Mouse (Mus musculus): ENCODE measurements at regions not wholly inside any gene's neighbourhood (a gene's known extent, or its start where the extent isn't known, plus 50 kb on each side); places are given as distances from the start of the nearest gene placed in this dataset.

DNA sequence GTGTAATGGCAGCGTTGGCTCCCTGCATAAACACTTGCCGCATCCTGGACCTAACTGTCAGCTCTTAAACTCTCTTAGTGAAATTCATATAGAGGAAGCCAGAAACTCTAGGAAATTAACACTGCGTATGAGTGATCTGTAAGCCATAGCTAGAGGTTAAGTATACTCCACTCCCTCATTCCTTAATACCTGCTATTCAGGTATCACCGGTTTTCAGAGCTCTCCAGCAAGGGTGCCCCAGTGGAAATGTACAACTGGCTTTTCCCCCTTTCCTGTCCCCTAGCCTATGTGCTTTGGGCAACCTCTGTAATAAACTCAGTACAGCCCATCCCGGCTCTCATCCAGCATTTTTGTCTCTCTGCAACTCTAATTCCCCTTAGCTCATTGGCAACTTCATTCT, 164.8 kb upstream of the Habp2 start:
- Histone ChIP-seq H3K36me3 (ENCODE audit: control insufficient read depth, insufficient read depth, low read length) (no peaks in the 10 kb centered on the region), H3K4me3 (ENCODE audit: low read depth, low read length) (no peak overlapping the region), H3K9ac (ENCODE audit: low read length) (no peak overlapping the region), H3K9me3 (ENCODE audit: control insufficient read depth, low read length) (no peaks in the 10 kb centered on the region), H3K4me2 (replicated peaks; ENCODE audit: low read depth) (no peak overlapping the region), H3K4me1 (replicated peaks; ENCODE audit: control insufficient read depth, insufficient read depth) (no peaks in the 10 kb centered on the region), H3K27me3 (ENCODE audit: control insufficient read depth, insufficient read depth, low read length) (no peaks in the 10 kb centered on the region), H3K27ac (replicated peaks) (peak overlapping the region; percentile 65)
- TF ChIP-seq EP300 (optimal IDR thresholded peaks at IDR 0.05): peak; percentile 39
- TF ChIP-seq CTCF (IDR thresholded peaks at IDR 0.05; ENCODE audit: low read depth): no peak
- ATAC-seq (ENCODE audit: low FRiP score, low TSS enrichment) (peak; percentile 95), DNase-seq (ENCODE audit: low spot score) (peak; percentile 48)
- WGBS: 51% methylated on average over 5 of the region's 5 CpGs

DNA sequence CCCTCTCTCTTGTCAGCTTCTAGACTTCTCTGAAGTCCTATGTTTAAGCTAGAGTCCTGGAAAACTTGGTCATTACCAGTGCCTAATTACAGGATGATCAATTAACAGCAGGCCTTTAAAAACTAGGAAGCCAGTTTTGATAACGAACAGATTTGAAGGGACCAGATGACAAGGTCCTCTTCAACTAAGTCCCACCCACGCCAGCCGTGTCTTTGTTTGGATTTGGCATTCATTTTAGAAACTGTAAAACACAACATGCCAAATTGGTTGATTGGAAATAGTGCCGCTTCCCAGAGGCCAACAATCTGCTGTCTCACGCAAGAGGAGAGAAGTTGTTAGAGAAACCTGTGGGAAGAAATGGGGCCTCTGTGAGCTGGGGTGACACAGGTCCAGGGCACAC, 155.4 kb upstream of the Habp2 start:
- H3K9me3 ChIP-seq (ENCODE audit: control insufficient read depth, low read length): no peaks in the 10 kb centered on the region
- H3K4me1 ChIP-seq (replicated peaks; ENCODE audit: control insufficient read depth, insufficient read depth): no peaks in the 10 kb centered on the region
- H3K27ac ChIP-seq (replicated peaks): no peak overlapping the region
- ATAC-seq (ENCODE audit: low FRiP score, low TSS enrichment): no peak
- no peak overlapping the region for H3K4me2 ChIP-seq (replicated peaks; ENCODE audit: low read depth)
- no peak overlapping the region for H3K9ac ChIP-seq (ENCODE audit: low read length)
- H3K36me3 ChIP-seq (ENCODE audit: control insufficient read depth, insufficient read depth, low read length): no peaks in the 10 kb centered on the region
- no peak for DNase-seq (ENCODE audit: low spot score)
- no peak for TF ChIP-seq EP300 (optimal IDR thresholded peaks at IDR 0.05)
- no peak for TF ChIP-seq CTCF (IDR thresholded peaks at IDR 0.05; ENCODE audit: low read depth)
- no peaks in the 10 kb centered on the region for H3K27me3 ChIP-seq (ENCODE audit: control insufficient read depth, insufficient read depth, low read length)
- whole genome bisulfite sequencing: 75% methylated on average over 5 of the region's 5 CpGs
- no peak overlapping the region for H3K4me3 ChIP-seq (ENCODE audit: low read depth, low read length)

DNA sequence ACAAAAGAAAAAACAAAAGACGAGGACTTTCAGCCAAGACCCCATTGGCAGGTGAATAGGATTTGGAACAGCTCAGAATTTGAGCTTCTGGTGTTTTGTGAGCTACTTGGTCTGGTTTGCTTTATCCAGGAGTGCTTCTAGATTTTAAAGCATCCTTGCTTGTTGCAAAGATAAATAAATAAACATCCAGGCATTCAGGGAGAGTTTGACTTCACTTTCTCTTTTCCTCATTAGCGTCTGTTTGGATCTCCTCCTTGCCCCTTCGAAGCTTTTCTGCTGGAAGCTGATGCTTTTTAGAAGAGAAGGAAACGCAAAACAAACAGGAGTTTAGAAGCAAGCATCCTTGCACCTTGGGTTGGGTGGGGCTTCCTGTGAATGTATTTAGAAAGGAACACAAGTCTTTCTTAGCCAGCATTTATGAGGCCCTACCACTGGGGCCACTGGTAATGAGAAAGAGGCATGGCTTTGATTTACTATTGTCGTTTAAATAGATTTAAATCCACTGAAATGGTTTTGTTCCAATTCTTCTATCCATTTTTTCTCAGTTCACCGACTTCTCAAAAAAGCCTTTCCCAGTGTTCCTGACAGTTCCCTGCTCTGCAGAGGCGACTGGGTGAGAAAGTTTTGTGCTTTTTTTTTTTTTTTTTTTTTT, 153.9 kb upstream of the Habp2 start:
- Histone ChIP-seq H3K9ac (ENCODE audit: low read length) (no peak overlapping the region), H3K27me3 (ENCODE audit: control insufficient read depth, insufficient read depth, low read length) (no peaks in the 10 kb centered on the region), H3K36me3 (ENCODE audit: control insufficient read depth, insufficient read depth, low read length) (no peaks in the 10 kb centered on the region), H3K4me2 (replicated peaks; ENCODE audit: low read depth) (no peak overlapping the region), H3K9me3 (ENCODE audit: control insufficient read depth, low read length) (no peaks in the 10 kb centered on the region), H3K27ac (replicated peaks) (no peak overlapping the region), H3K4me1 (replicated peaks; ENCODE audit: control insufficient read depth, insufficient read depth) (no peaks in the 10 kb centered on the region), H3K4me3 (ENCODE audit: low read depth, low read length) (no peak overlapping the region)
- ATAC-seq (ENCODE audit: low FRiP score, low TSS enrichment) (no peak), DNase-seq (ENCODE audit: low spot score) (no peak)
- TF ChIP-seq EP300 (optimal IDR thresholded peaks at IDR 0.05) (no peak), CTCF (IDR thresholded peaks at IDR 0.05; ENCODE audit: low read depth) (no peak)
- WGBS: 51% methylated on average over 7 of the region's 7 CpGs

DNA sequence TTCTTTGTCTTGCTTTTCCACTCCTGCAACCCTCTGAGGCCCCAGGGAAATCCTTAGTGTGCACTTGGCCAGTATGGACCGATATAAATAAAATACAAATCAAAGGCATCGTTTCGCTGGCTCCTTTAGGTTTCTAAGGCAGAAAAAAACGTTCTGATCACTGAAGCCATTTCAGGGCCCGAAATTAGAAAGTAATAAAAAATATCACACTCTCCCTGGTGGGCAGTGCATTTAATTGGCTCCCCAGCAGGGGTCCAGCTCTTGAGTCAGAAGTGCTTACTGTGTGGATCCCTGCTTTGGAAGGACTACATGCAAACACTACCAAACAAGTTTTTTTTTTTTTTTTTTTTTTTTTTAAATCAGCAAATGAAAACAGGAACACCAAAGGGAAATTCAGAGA, 153.4 kb upstream of the Habp2 start:
- no peaks in the 10 kb centered on the region for H3K9me3 ChIP-seq (ENCODE audit: control insufficient read depth, low read length)
- no peaks in the 10 kb centered on the region for H3K36me3 ChIP-seq (ENCODE audit: control insufficient read depth, insufficient read depth, low read length)
- no peaks in the 10 kb centered on the region for H3K27me3 ChIP-seq (ENCODE audit: control insufficient read depth, insufficient read depth, low read length)
- no peak for TF ChIP-seq CTCF (IDR thresholded peaks at IDR 0.05; ENCODE audit: low read depth)
- TF ChIP-seq EP300 (optimal IDR thresholded peaks at IDR 0.05): no peak
- H3K4me1 ChIP-seq (replicated peaks; ENCODE audit: control insufficient read depth, insufficient read depth): no peaks in the 10 kb centered on the region
- ATAC-seq (ENCODE audit: low FRiP score, low TSS enrichment) (no peak), DNase-seq (ENCODE audit: low spot score) (no peak)
- WGBS: 35% methylated on average over 5 of the region's 5 CpGs
- no peak overlapping the region for H3K4me2 ChIP-seq (replicated peaks; ENCODE audit: low read depth)
- no peak overlapping the region for H3K27ac ChIP-seq (replicated peaks)
- no peak overlapping the region for H3K9ac ChIP-seq (ENCODE audit: low read length)
- no peak overlapping the region for H3K4me3 ChIP-seq (ENCODE audit: low read depth, low read length)

DNA sequence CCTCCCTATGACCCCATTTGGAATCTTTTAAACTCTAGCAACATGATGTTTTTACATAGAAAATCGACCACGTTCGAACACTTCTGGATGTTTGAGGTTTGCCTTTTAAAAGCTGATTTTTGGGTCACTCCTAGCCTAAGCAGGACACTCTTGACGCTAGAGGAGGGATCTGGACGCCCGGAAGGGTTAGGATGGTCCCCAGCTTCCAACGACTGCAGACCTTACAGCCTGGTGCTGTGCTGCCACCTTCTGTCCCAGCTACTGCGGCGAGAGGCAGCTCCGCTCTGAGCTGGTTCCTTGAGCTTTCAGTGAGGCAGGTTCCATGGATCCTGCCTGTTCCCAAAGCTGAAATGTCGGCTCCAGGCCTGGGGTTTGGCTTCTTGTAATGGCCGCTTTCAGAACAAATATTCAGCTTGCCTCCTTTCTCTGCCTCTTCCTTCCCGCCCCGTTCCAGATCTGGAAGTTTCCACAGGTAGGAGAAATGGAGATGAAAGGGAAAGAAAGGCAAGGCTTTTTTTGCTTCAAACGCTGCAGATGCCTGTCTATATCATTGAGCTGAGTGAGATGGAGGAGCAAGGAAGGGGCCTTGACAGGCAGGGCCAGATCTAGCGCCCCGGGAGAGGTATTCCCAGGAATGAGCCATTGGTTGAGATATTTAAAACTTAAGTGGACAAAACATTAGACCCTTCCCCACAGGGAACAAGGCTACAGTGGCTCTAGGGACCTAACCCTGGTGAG, 152.7 kb upstream of the Habp2 start:
- Histone ChIP-seq H3K27ac (replicated peaks) (no peak overlapping the region), H3K9ac (ENCODE audit: low read length) (no peak overlapping the region), H3K27me3 (ENCODE audit: control insufficient read depth, insufficient read depth, low read length) (no peaks in the 10 kb centered on the region), H3K4me2 (replicated peaks; ENCODE audit: low read depth) (no peak overlapping the region), H3K36me3 (ENCODE audit: control insufficient read depth, insufficient read depth, low read length) (no peaks in the 10 kb centered on the region), H3K4me3 (ENCODE audit: low read depth, low read length) (no peak overlapping the region), H3K4me1 (replicated peaks; ENCODE audit: control insufficient read depth, insufficient read depth) (no peaks in the 10 kb centered on the region), H3K9me3 (ENCODE audit: control insufficient read depth, low read length) (no peaks in the 10 kb centered on the region)
- WGBS: 20% methylated on average over 17 of the region's 17 CpGs
- TF ChIP-seq EP300 (optimal IDR thresholded peaks at IDR 0.05) (no peak), CTCF (IDR thresholded peaks at IDR 0.05; ENCODE audit: low read depth) (peak; percentile 98)
- DNase-seq (ENCODE audit: low spot score): peak; percentile 82
- ATAC-seq (ENCODE audit: low FRiP score, low TSS enrichment): peak; percentile 87

DNA sequence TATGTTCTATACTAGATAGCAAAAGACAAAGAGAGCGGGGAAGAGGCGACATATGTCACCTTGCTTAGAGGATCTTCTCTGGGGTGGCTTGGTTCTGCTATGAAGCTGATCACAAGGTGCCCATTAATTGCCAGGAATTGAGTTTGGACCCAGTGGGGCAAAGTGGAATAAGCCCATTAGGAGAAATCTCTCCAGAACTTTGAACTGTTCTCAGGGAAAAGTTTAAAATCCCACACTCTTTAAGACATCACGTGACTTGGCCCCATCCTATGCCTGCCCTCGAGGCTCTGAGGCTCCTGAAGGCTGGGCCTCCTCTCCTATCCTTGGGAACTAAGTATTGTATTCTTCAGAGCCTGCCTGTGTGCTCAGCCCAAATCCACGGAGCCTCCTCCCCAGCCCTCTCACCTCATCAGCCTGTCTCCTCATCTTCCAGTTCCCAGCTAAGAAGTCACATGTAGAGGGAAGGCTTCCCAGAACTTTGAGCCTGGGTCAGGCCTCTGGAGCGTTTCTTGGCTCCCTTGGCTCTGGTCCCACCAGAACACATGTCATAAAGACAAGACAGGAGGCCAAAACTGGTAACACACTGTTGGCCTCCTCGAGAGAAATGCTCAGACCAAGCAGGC, 151.5 kb upstream of the Habp2 start:
- DNase-seq (ENCODE audit: low spot score) (no peak), ATAC-seq (ENCODE audit: low FRiP score, low TSS enrichment) (no peak)
- no peak for TF ChIP-seq EP300 (optimal IDR thresholded peaks at IDR 0.05)
- no peaks in the 10 kb centered on the region for H3K27me3 ChIP-seq (ENCODE audit: control insufficient read depth, insufficient read depth, low read length)
- H3K36me3 ChIP-seq (ENCODE audit: control insufficient read depth, insufficient read depth, low read length): no peaks in the 10 kb centered on the region
- H3K9me3 ChIP-seq (ENCODE audit: control insufficient read depth, low read length): no peaks in the 10 kb centered on the region
- no peak overlapping the region for H3K27ac ChIP-seq (replicated peaks)
- no peaks in the 10 kb centered on the region for H3K4me1 ChIP-seq (replicated peaks; ENCODE audit: control insufficient read depth, insufficient read depth)
- WGBS: 74% methylated on average over 7 of the region's 7 CpGs
- no peak overlapping the region for H3K9ac ChIP-seq (ENCODE audit: low read length)
- no peak overlapping the region for H3K4me3 ChIP-seq (ENCODE audit: low read depth, low read length)
- H3K4me2 ChIP-seq (replicated peaks; ENCODE audit: low read depth): no peak overlapping the region

Measured in stomach, postnatal 0 days (tissue).